Mouse (Mus musculus) MEL (cell line): Measurements from ENCODE around the gene Zfp108.

Experiments used
- CTCF ChIP-seq, 3 experiments: IDR thresholded peaks in 2 of 3; conservative IDR thresholded peaks in 1 of 3; 2 replicates each; pipeline ENCODE4 v1.5.1; 2011 to 2012; ENCODE audit warnings: low read length in 3 of 3, low read depth in 2 of 3, mild to moderate bottlenecking in 2 of 3, improper control_type of control experiment in 1 of 3, inconsistent platforms in 1 of 3, mixed read lengths in 1 of 3, moderate library complexity in 1 of 3; ENCODE audit not compliant: control insufficient read depth in 1 of 3, insufficient read depth in 1 of 3, poor library complexity in 1 of 3, severe bottlenecking in 1 of 3
- GABPA ChIP-seq: IDR thresholded peaks from 2 replicates; pipeline ENCODE4 v1.6.1; 2012; ENCODE audit warnings: low read depth, mild to moderate bottlenecking, inconsistent platforms, low read length, improper control_type of control experiment, moderate library complexity
- GATA1 ChIP-seq: IDR thresholded peaks from 2 replicates; pipeline ENCODE4 v1.6.1; 2011; ENCODE audit warnings: low read depth, low read length, improper control_type of control experiment
- MEF2A ChIP-seq: IDR thresholded peaks from 2 replicates; pipeline ENCODE4 v1.6.1; 2014; ENCODE audit warnings: low read depth, mild to moderate bottlenecking, inconsistent platforms, low read length, improper control_type of control experiment; ENCODE audit not compliant: poor library complexity, insufficient replicate concordance, severe bottlenecking; ENCODE audit errors: extremely low read depth
- MXI1 ChIP-seq: IDR thresholded peaks from 2 replicates; pipeline ENCODE4 v1.6.1; 2011; ENCODE audit warnings: mild to moderate bottlenecking, low read depth, low read length, improper control_type of control experiment
- POLR2A ChIP-seq, 2 experiments: IDR thresholded peaks; 2 replicates each; pipeline ENCODE4 v1.6.1; 2011 to 2012; ENCODE audit warnings: low read length in 2 of 2, mild to moderate bottlenecking in 2 of 2, control low read depth in 1 of 2, improper control_type of control experiment in 1 of 2, low read depth in 1 of 2, moderate library complexity in 1 of 2; ENCODE audit not compliant: control insufficient read depth in 1 of 2, insufficient read depth in 1 of 2, poor library complexity in 1 of 2
- RAD21 ChIP-seq: IDR thresholded peaks from 2 replicates; pipeline ENCODE4 v1.6.1; 2011; ENCODE audit warnings: mild to moderate bottlenecking, low read depth, low read length, improper control_type of control experiment
- TCF12 ChIP-seq: IDR thresholded peaks from 2 replicates; pipeline ENCODE4 v1.6.1; 2014; ENCODE audit warnings: low read depth, mild to moderate bottlenecking, inconsistent platforms, low read length, improper control_type of control experiment, moderate library complexity
- USF1 ChIP-seq: IDR thresholded peaks from 2 replicates; pipeline ENCODE4 v1.6.1; 2014; ENCODE audit warnings: low read depth, mild to moderate bottlenecking, inconsistent platforms, low read length, improper control_type of control experiment, moderate library complexity
- ZNF384 ChIP-seq: IDR thresholded peaks from 2 replicates; pipeline ENCODE4 v1.6.1; 2012; ENCODE audit warnings: low read depth, mild to moderate bottlenecking, inconsistent platforms, low read length, improper control_type of control experiment

- TF ChIP-seq RAD21 (no peak), GABPA (no peak), TCF12 (no peak), POLR2A (IDR thresholded peaks at IDR 0.05; ENCODE audit: control insufficient read depth in 1 of 2, insufficient read depth in 1 of 2, low read depth in 1 of 2, low read length in 2 of 2, poor library complexity in 1 of 2) (no peak), MXI1 (no peak), CTCF (IDR thresholded peaks at IDR 0.05 in 2 of 3, conservative IDR thresholded peaks at IDR 0.05 in 1 of 3; ENCODE audit: control insufficient read depth in 1 of 3, insufficient read depth in 1 of 3, low read depth in 2 of 3, low read length in 3 of 3, poor library complexity in 1 of 3, severe bottlenecking in 1 of 3) (no peak), GATA1 (no peak), ZNF384 (no peak), MEF2A (no peak), USF1 (no peak)
These were observed 40.8 kb downstream of the Zfp108 start for GRCm38 (mm10) chr7:24295376-24295775.
